ENCODE assay signal across 9 mouse cellular contexts in genomic region chr10:80963031-80963975, GRCm38 (mm10). TPM values are rescaled to one million over a fixed set of nuclear protein-coding genes. Genes with fewer than 3 reads are reported as not detected.
A peak's percentile ranks its signal among the peaks of the same experiment; 100 is the strongest.
DNase-seq lines count a peak whose midpoint lies in the region; ATAC-seq and TF ChIP-seq lines count a peak whose summit lies in the region.
"Had no signal": no experiment of that assay in that cellular context is flagged by ENCODE, and none has a peak within 500 bp of the region (broad histone marks: within the 10 kb centered on the region; RNA-seq: fewer than 3 reads in every experiment).

No protein-coding gene starts in this region.

- no peak for TF ChIP-seq POLR2A in CH12.LX (IDR thresholded peaks at IDR 0.05; ENCODE audit: low read depth, low read length)

- DNase-seq in adrenal gland, adult (ENCODE audit: inconsistent age in 2 of 2, low spot score in 1 of 2), result peak; percentile 83 to 88
- no peak for DNase-seq in adrenal gland, postnatal 4 days (ENCODE audit: low spot score in 2 of 2)
- no peak for DNase-seq in CH12.LX (ENCODE audit: extremely low read depth)
- no peak for DNase-seq in liver, embryonic 14.5 days (ENCODE audit: low read depth in 3 of 3, low spot score in 3 of 3)
- DNase-seq in right cerebral cortex, postnatal 10 days (ENCODE audit: low spot score in 2 of 2), result no peak
- no peak for DNase-seq in spleen, postnatal 36 days (ENCODE audit: low spot score in 2 of 2)
- no peak for DNase-seq in forebrain, embryonic 14.5 days (ENCODE audit: low spot score)

- no peaks in the 10 kb centered on the region for H3K36me3 ChIP-seq in CH12.LX (replicated peaks in 1 of 2; ENCODE audit: control insufficient read depth in 1 of 2, insufficient read depth in 1 of 2, low read length in 1 of 2)
- H3K36me3 ChIP-seq in heart, embryonic 14.5 days (ENCODE audit: control insufficient read depth, insufficient read depth, low read length), result no peaks in the 10 kb centered on the region
- no peaks in the 10 kb centered on the region for H3K36me3 ChIP-seq in liver, embryonic 14.5 days (replicated peaks; ENCODE audit: control insufficient read depth, insufficient read depth, low read depth)
- H3K36me3 ChIP-seq in forebrain, embryonic 14.5 days (ENCODE audit: control insufficient read depth, insufficient read depth, low read length), result no peaks in the 10 kb centered on the region
- H3K36me3 ChIP-seq: neural tube, embryonic 13.5 days had no signal

- WGBS in heart, embryonic 14.5 days, result 20% methylated on average over 12 of the region's 12 CpGs
- 45% methylated on average over 12 of the region's 12 CpGs for WGBS in liver, embryonic 14.5 days (ENCODE audit: insufficient replicate concordance)
- WGBS in forebrain, embryonic 14.5 days, result 56% methylated on average over 12 of the region's 12 CpGs

- no peak for TF ChIP-seq EP300 in CH12.LX (IDR thresholded peaks at IDR 0.05; ENCODE audit: low read length)
- no peak for TF ChIP-seq EP300 in liver, embryonic 14.5 days (IDR thresholded peaks at IDR 0.05; ENCODE audit: low read depth)

- no peaks in the 10 kb centered on the region for H3K27me3 ChIP-seq in CH12.LX (replicated peaks)
- no peaks in the 10 kb centered on the region for H3K27me3 ChIP-seq in heart, embryonic 14.5 days (ENCODE audit: control insufficient read depth, insufficient read depth, low read length)
- no peaks in the 10 kb centered on the region for H3K27me3 ChIP-seq in liver, embryonic 14.5 days (ENCODE audit: control insufficient read depth, insufficient read depth, low read length)
- no peaks in the 10 kb centered on the region for H3K27me3 ChIP-seq in forebrain, embryonic 14.5 days (replicated peaks; ENCODE audit: control insufficient read depth, insufficient read depth, low read length)
- H3K27me3 ChIP-seq: neural tube, embryonic 13.5 days had no signal

- H3K4me1 ChIP-seq in CH12.LX (ENCODE audit: control insufficient read depth in 1 of 2, insufficient read depth in 2 of 2), result peaks cover 42 to 68% of the 10 kb centered on the region in 2 experiments
- H3K4me1 ChIP-seq in heart, embryonic 14.5 days (ENCODE audit: control insufficient read depth in 2 of 2, insufficient read depth in 2 of 2, low read length in 2 of 2), result peaks cover 33 to 56% of the 10 kb centered on the region in 2 experiments
- peaks cover 0 to 11% of the 10 kb centered on the region in 2 experiments; a peak in 2 of 4 replicates for H3K4me1 ChIP-seq in liver, embryonic 14.5 days (replicated peaks; ENCODE audit: control insufficient read depth in 2 of 2, insufficient read depth in 2 of 2, low read length in 1 of 2)
- no peaks in the 10 kb centered on the region for H3K4me1 ChIP-seq in forebrain, embryonic 14.5 days (ENCODE audit: control insufficient read depth, insufficient read depth, low read length)

- no peak overlapping the region for H3K4me3 ChIP-seq in CH12.LX (replicated peaks in 1 of 3; ENCODE audit: low read depth in 2 of 3, low read length in 2 of 3, poor library complexity in 1 of 3)
- H3K4me3 ChIP-seq in heart, embryonic 14.5 days (ENCODE audit: control insufficient read depth in 1 of 2, insufficient read depth in 1 of 2, low read depth in 1 of 2, low read length in 2 of 2), result no peak overlapping the region
- H3K4me3 ChIP-seq in liver, embryonic 14.5 days (ENCODE audit: insufficient read depth in 1 of 2, low read depth in 2 of 2, low read length in 2 of 2), result no peak overlapping the region
- no peak overlapping the region for H3K4me3 ChIP-seq in forebrain, embryonic 14.5 days (ENCODE audit: low read depth, low read length)
- H3K4me3 ChIP-seq: neural tube, embryonic 13.5 days had no signal

- dilution Hi-C loops in CH12.LX (cut with MboI; ENCODE audit: extremely low pct_ligation_motif_present, extremely low pct_unique_long_range_greater_than_20kb, low sequenced_read_pairs), result no loop called here

- no peaks in the 10 kb centered on the region for H3K9me3 ChIP-seq in CH12.LX (replicated peaks; ENCODE audit: low read length)
- no peaks in the 10 kb centered on the region for H3K9me3 ChIP-seq in heart, embryonic 14.5 days (ENCODE audit: control insufficient read depth, low read length)
- H3K9me3 ChIP-seq in liver, embryonic 14.5 days (ENCODE audit: control insufficient read depth, low read length), result no peaks in the 10 kb centered on the region
- H3K9me3 ChIP-seq in forebrain, embryonic 14.5 days (replicated peaks; ENCODE audit: control insufficient read depth, low read length), result no peaks in the 10 kb centered on the region
- H3K9me3 ChIP-seq: neural tube, embryonic 13.5 days had no signal

- TF ChIP-seq CTCF in CH12.LX (conservative IDR thresholded peaks at IDR 0.05 in 1 of 2, IDR thresholded peaks at IDR 0.05 in 1 of 2; ENCODE audit: low read depth in 2 of 2, low read length in 2 of 2), result no peak
- TF ChIP-seq CTCF in liver, embryonic 14.5 days (IDR thresholded peaks at IDR 0.05; ENCODE audit: low read depth), result no peak

- ATAC-seq in heart, embryonic 14.5 days (ENCODE audit: insufficient number of reproducible peaks, insufficient read depth, low FRiP score, low read depth), result peak; percentile 37; the same call in 1 of the 2 replicates
- ATAC-seq in liver, embryonic 14.5 days (ENCODE audit: insufficient read depth), result peak; percentile 50; the same call in 1 of the 2 replicates
- ATAC-seq in forebrain, embryonic 14.5 days, result no peak

- no peaks in the 10 kb centered on the region for H3K79me2 ChIP-seq in CH12.LX (replicated peaks; ENCODE audit: control insufficient read depth, extremely low read depth, insufficient read depth, poor library complexity, severe bottlenecking)

- H3K9ac ChIP-seq in CH12.LX (ENCODE audit: insufficient read depth, low read depth), result no peak overlapping the region
- peak overlapping the region; percentile 59 for H3K9ac ChIP-seq in heart, embryonic 14.5 days (ENCODE audit: low read length)
- H3K9ac ChIP-seq in liver, embryonic 14.5 days (replicated peaks), result no peak overlapping the region
- no peak overlapping the region for H3K9ac ChIP-seq in forebrain, embryonic 14.5 days (ENCODE audit: low read length)
- H3K9ac ChIP-seq: neural tube, embryonic 13.5 days had no signal

- no peak overlapping the region for H3K4me2 ChIP-seq in CH12.LX (ENCODE audit: insufficient read depth, low read depth, poor library complexity, severe bottlenecking)
- 0 out of 2 replicates have a peak overlapping the region, but pooled peaks have one; percentile 5 for H3K4me2 ChIP-seq in heart, embryonic 14.5 days (ENCODE audit: low read length)
- no peak overlapping the region for H3K4me2 ChIP-seq in liver, embryonic 14.5 days (ENCODE audit: low read depth)
- H3K4me2 ChIP-seq in forebrain, embryonic 14.5 days (ENCODE audit: low read length), result no peak overlapping the region
- H3K4me2 ChIP-seq: neural tube, embryonic 13.5 days had no signal

- in situ Hi-C loops in CH12.LX (cut with MboI; ENCODE audit: low pct_ligation_motif_present, low pct_unique_long_range_greater_than_20kb, low sequenced_read_pairs), result no loop called here

- H3K27ac ChIP-seq in CH12.LX (ENCODE audit: insufficient read depth, low read depth), result no peak overlapping the region
- peak overlapping the region; percentile 76 to 77 for H3K27ac ChIP-seq in heart, embryonic 14.5 days (replicated peaks in 1 of 2; ENCODE audit: control insufficient read depth in 1 of 2, insufficient read depth in 1 of 2, low read depth in 2 of 2, low read length in 2 of 2)
- H3K27ac ChIP-seq in liver, embryonic 14.5 days, result no peak overlapping the region; the same call in 1 of the 2 replicates
- no peak overlapping the region for H3K27ac ChIP-seq in forebrain, embryonic 14.5 days (ENCODE audit: low read depth, low read length)
- H3K27ac ChIP-seq: neural tube, embryonic 13.5 days had no signal

- TF ChIP-seq RAD21 in CH12.LX (IDR thresholded peaks at IDR 0.05; ENCODE audit: low read depth, low read length), result no peak; the same call in 1 of the 2 replicates

TF ChIP-seq in CH12.LX, 34 proteins besides CTCF, POLR2A, EP300 and RAD21:
- no peak for TF ChIP-seq ZMIZ1 (IDR thresholded peaks at IDR 0.05; ENCODE audit: low read depth, low read length)
- TF ChIP-seq RCOR1 (conservative IDR thresholded peaks at IDR 0.05; ENCODE audit: low read depth, low read length), result no peak
- TF ChIP-seq NRF1 (IDR thresholded peaks at IDR 0.05; ENCODE audit: low read depth, low read length), result no peak
- TF ChIP-seq MYC (IDR thresholded peaks at IDR 0.05; ENCODE audit: low read depth, low read length), result no peak
- TF ChIP-seq MEF2A (IDR thresholded peaks at IDR 0.05; ENCODE audit: borderline replicate concordance, low read depth, low read length), result peak; percentile 68
- TF ChIP-seq BHLHE40 (IDR thresholded peaks at IDR 0.05; ENCODE audit: low read depth, low read length), result peak; percentile 54

RNA-seq across cellular contexts. Expression of gene Gadd45b, which starts 33.4 kb away (rescaled TPM):
- total RNA-seq in adrenal gland, postnatal 4 days (2021), result 10 to 100 TPM; 10.9 to 11.1 TPM
- total RNA-seq in CH12.LX (2012; rRNA removed) (36.2 and 52.5 TPM in 2 replicates), CH12.LX (2014; rRNA removed) (19.3 and 24.4 TPM in 2 replicates)
- polyA plus RNA-seq in CH12.LX (2012; ENCODE audit: insufficient read length, low read depth), result 14.9 and 16.4 TPM in 2 replicates
- polyA plus RNA-seq in heart, embryonic 14.5 days (2014; fragmentation: Nextera tagmentation; extraction: Ambion mirVana), result 34.5 and 39.8 TPM in 2 replicates
- 1.3 and 1.9 TPM in 2 replicates for polyA plus RNA-seq in liver, embryonic 14.5 days (2012; rRNA removed)
- 2.0 and 2.7 TPM in 2 replicates for polyA plus RNA-seq in liver, embryonic 14.5 days (2014; fragmentation: Nextera tagmentation; extraction: Ambion mirVana)
- 5.2 and 6.2 TPM in 2 replicates for polyA plus RNA-seq in forebrain, embryonic 14.5 days (2014; fragmentation: Nextera tagmentation; extraction: Ambion mirVana)

RNA-seq across cellular contexts. Expression of gene Lmnb2, which starts 45.3 kb away (rescaled TPM):
- 10 to 100 TPM; 18.5 to 23.1 TPM for total RNA-seq in adrenal gland, postnatal 4 days (2021)
- total RNA-seq in CH12.LX (2012; rRNA removed) (23.6 and 25.8 TPM in 2 replicates), CH12.LX (2014; rRNA removed) (22.2 and 23.7 TPM in 2 replicates)
- polyA plus RNA-seq in CH12.LX (2012; ENCODE audit: insufficient read length, low read depth), result 20.7 and 23.6 TPM in 2 replicates
- polyA plus RNA-seq in heart, embryonic 14.5 days (2014; fragmentation: Nextera tagmentation; extraction: Ambion mirVana), result 7.3 and 8.1 TPM in 2 replicates
- polyA plus RNA-seq in liver, embryonic 14.5 days (2012; rRNA removed), result 9.5 and 11.3 TPM in 2 replicates
- 2.8 and 3.2 TPM in 2 replicates for polyA plus RNA-seq in liver, embryonic 14.5 days (2014; fragmentation: Nextera tagmentation; extraction: Ambion mirVana)
- polyA plus RNA-seq in forebrain, embryonic 14.5 days (2014; fragmentation: Nextera tagmentation; extraction: Ambion mirVana), result 12.1 and 14.4 TPM in 2 replicates

RNA-seq across cellular contexts. Expression of gene Gng7, which starts 51.4 kb away (rescaled TPM):
- 1 to 10 TPM; 5.4 to 6.7 TPM for total RNA-seq in adrenal gland, postnatal 4 days (2021)
- total RNA-seq in CH12.LX (2012; rRNA removed), result 0.46 and 0.47 TPM in 2 replicates
- not detected in 2 replicates for total RNA-seq in CH12.LX (2014; rRNA removed)
- polyA plus RNA-seq in CH12.LX (2012; ENCODE audit: insufficient read length, low read depth), result 0.24 and 0.68 TPM in 2 replicates
- 1.2 and 1.4 TPM in 2 replicates for polyA plus RNA-seq in heart, embryonic 14.5 days (2014; fragmentation: Nextera tagmentation; extraction: Ambion mirVana)
- polyA plus RNA-seq in liver, embryonic 14.5 days (2012; rRNA removed), result 0.19 and 0.25 TPM in 2 replicates
- polyA plus RNA-seq in liver, embryonic 14.5 days (2014; fragmentation: Nextera tagmentation; extraction: Ambion mirVana), result 0.23 and 0.33 TPM in 2 replicates
- 15.3 and 20.8 TPM in 2 replicates for polyA plus RNA-seq in forebrain, embryonic 14.5 days (2014; fragmentation: Nextera tagmentation; extraction: Ambion mirVana)

Comparison
In these comparisons a context has a peak if more than half of its experiments do, and no peak if none do; other contexts are left out.
1. DNase-seq: peak in adrenal gland, adult (2 of 2); none in adrenal gland, postnatal 4 days (0 of 2), CH12.LX (single experiment), liver, embryonic 14.5 days (0 of 3), right cerebral cortex, postnatal 10 days (0 of 2), spleen, postnatal 36 days (0 of 2) and forebrain, embryonic 14.5 days (single experiment).
2. H3K27ac ChIP-seq: peak in heart, embryonic 14.5 days (2 of 2); none in CH12.LX (single experiment), liver, embryonic 14.5 days (single experiment) and forebrain, embryonic 14.5 days (single experiment).